Mouse (Mus musculus) liver, embryonic 16.5 days (tissue): ENCODE data around the gene Fhl2. TPM values are rescaled to one million over a fixed set of nuclear protein-coding genes. Genes with fewer than 3 reads are reported as not detected.

Source experiments
- ATAC-seq: fragments of 200-750 bp; cut with Nextera tagmentation; 2 replicates; pipeline ENCODE4 v1.8.0; 2017; ENCODE audit warnings: low read depth, mild to moderate bottlenecking, moderate number of reproducible peaks, moderate library complexity
- H3K27ac ChIP-seq: fragments of 300-500 bp; sonication (generic); 2 replicates; pipeline ENCODE4 v1.5.1; 2014; ENCODE audit warnings: mild to moderate bottlenecking, low read length
- H3K27me3 ChIP-seq: fragments of 300-500 bp; sonication (generic); 2 replicates; pipeline ENCODE4 v1.6.1; 2014; ENCODE audit warnings: low read depth, low read length, mixed read lengths; ENCODE audit not compliant: control insufficient read depth, insufficient read depth
- H3K36me3 ChIP-seq: fragments of 300-500 bp; sonication (generic); 2 replicates; pipeline ENCODE4 v1.6.1; 2014; ENCODE audit warnings: mild to moderate bottlenecking; ENCODE audit not compliant: control insufficient read depth, insufficient read depth
- H3K4me1 ChIP-seq: fragments of 300-500 bp; sonication (generic); 2 replicates; pipeline ENCODE4 v1.6.1; 2014; ENCODE audit warnings: low read depth, low read length, mixed read lengths; ENCODE audit not compliant: control insufficient read depth
- H3K4me2 ChIP-seq: fragments of 300-500 bp; sonication (generic); 2 replicates; pipeline ENCODE4 v1.6.1; 2014; ENCODE audit warnings: low read depth, low read length, mixed read lengths
- H3K4me3 ChIP-seq: fragments of 300-500 bp; sonication (generic); 2 replicates; pipeline ENCODE4 v1.5.1; 2014; ENCODE audit warnings: low read depth, mild to moderate bottlenecking, low read length
- H3K9ac ChIP-seq: fragments of 300-500 bp; sonication (generic); 2 replicates; pipeline ENCODE4 v1.6.1; 2014; ENCODE audit warnings: low read depth, low read length
- H3K9me3 ChIP-seq: fragments of 300-500 bp; sonication (generic); replicated peaks from 2 replicates; pipeline ENCODE4 v1.6.1; 2016; ENCODE audit warnings: low read length; ENCODE audit not compliant: control insufficient read depth
- whole genome bisulfite sequencing: fragments of 180-500 bp; shearing (Covaris S2); extraction: QIAGEN DNeasy Blood & Tissue Kit; methylation state at CpG from one replicate; pipeline ENCODE4 v1.1.7; 2014; ENCODE audit not compliant: insufficient replicate concordance; 5-methylcytosine and 5-hydroxymethylcytosine counted together
- polyA plus RNA-seq: library from polyadenylated mRNA; unstranded; fragments of >200 nt; fragmentation: Nextera tagmentation; extraction: Ambion mirVana; gene quantifications from 2 replicates; pipeline ENCODE4 v1.2.1, GENCODE M21; 2015

Fhl2 gene
- polyA plus RNA-seq, 1 experiment from 2014 or later = 3.9 TPM

- no peak for ATAC-seq
- 59% methylated on average over 5 of the region's 5 CpGs for whole genome bisulfite sequencing
- H3K9ac ChIP-seq = no peak overlapping the region
Measured at GRCm38 (mm10) chr1:43164582-43164981, 32.2 kb downstream of the Fhl2 start.

DNA sequence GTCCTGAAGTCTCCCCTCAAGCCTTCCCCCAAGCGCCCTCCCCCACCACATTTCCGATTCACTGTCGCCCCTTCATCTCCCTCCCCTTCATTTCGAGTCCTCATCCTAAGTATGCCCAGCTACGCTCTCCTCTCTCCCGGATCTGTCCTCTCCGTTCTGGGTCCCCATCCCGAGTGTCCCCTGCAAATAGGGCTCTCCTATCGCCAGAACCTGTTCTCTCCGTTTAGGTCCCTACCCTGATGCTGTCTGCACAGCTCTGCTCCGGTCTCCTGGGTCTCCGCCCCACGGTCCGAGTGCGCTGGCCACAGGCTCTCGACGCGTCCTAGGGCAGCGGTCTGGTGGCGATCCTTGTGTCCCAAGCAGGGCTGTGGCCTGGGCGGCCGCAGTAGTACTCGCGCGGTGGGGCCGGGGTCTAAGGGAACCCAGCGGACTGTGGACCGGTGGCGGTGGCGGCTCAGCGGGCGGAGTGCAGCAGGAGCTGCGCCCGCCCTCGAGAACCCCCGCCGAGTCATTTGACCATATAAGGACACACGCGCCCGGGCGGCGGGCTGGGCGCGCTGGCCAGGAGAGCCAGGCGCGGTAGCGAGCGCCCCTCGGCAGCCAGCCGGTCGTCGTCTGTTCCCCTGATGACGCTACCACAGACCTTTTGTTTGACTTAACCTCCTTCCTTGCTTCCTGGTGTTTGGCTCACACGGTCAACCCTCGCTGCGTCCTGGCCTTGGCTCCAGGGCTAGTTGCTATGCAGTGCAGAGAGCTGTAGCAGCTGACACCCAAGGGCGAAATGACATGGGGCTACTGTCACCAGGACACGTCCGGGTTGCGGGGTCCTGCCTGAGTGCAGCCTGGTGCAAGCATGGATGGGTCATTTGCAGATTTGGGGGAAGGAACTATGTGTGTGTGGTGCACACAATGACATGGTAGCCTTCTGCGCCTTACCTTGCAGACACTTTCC is 33.0 kb downstream of the Fhl2 start:
- Histone ChIP-seq H3K4me2 (peak overlapping the region; percentile 66), H3K4me1 (no peaks in the 10 kb centered on the region), H3K9ac (no peak overlapping the region), H3K9me3 (no peaks in the 10 kb centered on the region), H3K36me3 (no peaks in the 10 kb centered on the region), H3K4me3 (peak overlapping the region; percentile 49), H3K27me3 (peaks cover 17% of the 10 kb centered on the region), H3K27ac (no peak overlapping the region)
- 5% methylated on average over 61 of the region's 61 CpGs for WGBS
- peak; percentile 50; the same call in 1 of the 2 replicates for ATAC-seq

More at GRCm38 (mm10) chr1:43164582-43164981, 32.2 kb downstream of the Fhl2 start:
- H3K36me3 ChIP-seq = no peaks in the 10 kb centered on the region
- no peak overlapping the region for H3K27ac ChIP-seq
- no peaks in the 10 kb centered on the region for H3K9me3 ChIP-seq
- H3K27me3 ChIP-seq = peaks cover 17% of the 10 kb centered on the region
- no peak overlapping the region for H3K4me3 ChIP-seq
- H3K4me2 ChIP-seq = no peak overlapping the region
- H3K4me1 ChIP-seq = no peaks in the 10 kb centered on the region

DNA sequence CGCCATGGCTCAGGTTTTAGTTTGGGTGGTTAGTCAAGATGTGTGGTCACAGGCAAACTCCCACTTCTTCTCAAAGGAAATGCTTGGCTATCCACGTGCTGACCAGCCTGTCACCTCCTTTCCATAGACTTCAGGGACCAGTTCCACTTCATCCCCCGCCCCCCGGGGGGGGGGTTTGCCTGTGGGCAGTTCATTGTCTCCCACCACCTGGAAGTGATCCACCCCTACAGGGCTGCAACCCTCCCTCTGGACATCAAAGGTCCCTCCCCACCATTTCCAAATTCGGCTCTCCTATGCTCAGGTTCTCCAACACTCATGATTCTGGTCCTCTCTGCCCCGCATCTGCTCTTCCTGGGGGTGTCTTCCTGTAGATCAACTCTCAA is 33.7 kb downstream of the Fhl2 start:
- H3K27ac ChIP-seq = no peak overlapping the region
- H3K4me1 ChIP-seq = no peaks in the 10 kb centered on the region
- WGBS = 3% methylated on average over 6 of the region's 6 CpGs
- peak overlapping the region; percentile 49 for H3K4me3 ChIP-seq
- peaks cover 17% of the 10 kb centered on the region for H3K27me3 ChIP-seq
- no peak overlapping the region for H3K9ac ChIP-seq
- H3K4me2 ChIP-seq = peak overlapping the region; percentile 66; the same call in 1 of the 2 replicates
- no peaks in the 10 kb centered on the region for H3K9me3 ChIP-seq
- ATAC-seq = no peak
- H3K36me3 ChIP-seq = no peaks in the 10 kb centered on the region

DNA sequence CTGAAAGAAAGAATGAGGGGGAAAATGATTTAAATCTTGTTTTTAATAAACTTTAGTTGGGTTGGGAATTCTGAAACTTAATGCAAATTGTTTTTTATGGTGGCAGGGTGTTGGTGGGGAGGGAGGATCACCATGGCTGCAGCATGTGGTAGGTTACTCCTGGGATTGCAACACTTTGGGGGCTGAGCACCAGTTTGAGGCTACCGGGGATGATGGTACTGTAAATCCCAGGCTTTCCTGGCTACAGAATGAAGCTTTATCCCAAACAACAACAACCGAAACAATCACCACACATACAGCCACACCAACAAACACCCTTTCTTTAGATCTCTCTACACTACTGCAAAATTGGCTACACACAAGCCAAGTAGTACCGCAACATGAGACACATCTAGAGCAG is 34.4 kb downstream of the Fhl2 start:
- no peaks in the 10 kb centered on the region for H3K4me1 ChIP-seq

DNA sequence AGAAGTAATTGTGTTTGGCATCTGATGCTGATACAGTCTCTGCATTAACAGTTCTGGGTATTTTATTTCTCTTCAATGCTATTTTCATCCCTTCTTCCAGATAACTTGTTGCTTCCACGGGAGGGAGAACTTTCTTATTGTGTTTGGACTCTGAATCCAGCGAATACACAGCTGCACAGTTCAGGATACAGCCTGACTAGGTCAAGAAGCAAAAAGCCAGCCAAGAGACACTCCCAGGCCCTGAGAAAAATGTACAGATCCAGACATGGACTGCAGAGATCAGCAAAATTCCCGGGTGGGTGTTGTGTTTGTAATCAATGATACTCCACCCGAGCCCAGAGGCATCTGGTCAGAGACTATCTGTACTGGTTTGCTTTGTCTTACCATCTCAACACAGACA is 37.4 kb downstream of the Fhl2 start:
- Histone ChIP-seq H3K9ac (no peak overlapping the region), H3K4me2 (no peak overlapping the region), H3K27me3 (peaks cover 14% of the 10 kb centered on the region), H3K9me3 (no peaks in the 10 kb centered on the region), H3K27ac (no peak overlapping the region), H3K36me3 (no peaks in the 10 kb centered on the region), H3K4me1 (no peaks in the 10 kb centered on the region), H3K4me3 (no peak overlapping the region)
- no peak for ATAC-seq
- 36% methylated on average over 4 of the region's 4 CpGs for WGBS

More for the DNA sequence above, 34.4 kb downstream of the Fhl2 start:
- no peak overlapping the region for H3K27ac ChIP-seq
- no peaks in the 10 kb centered on the region for H3K9me3 ChIP-seq
- no peak for ATAC-seq
- no peak overlapping the region for H3K4me2 ChIP-seq
- no peaks in the 10 kb centered on the region for H3K36me3 ChIP-seq
- peaks cover 17% of the 10 kb centered on the region for H3K27me3 ChIP-seq
- WGBS = 63% methylated on average over 3 of the region's 3 CpGs
- no peak overlapping the region for H3K4me3 ChIP-seq
- H3K9ac ChIP-seq = no peak overlapping the region

DNA sequence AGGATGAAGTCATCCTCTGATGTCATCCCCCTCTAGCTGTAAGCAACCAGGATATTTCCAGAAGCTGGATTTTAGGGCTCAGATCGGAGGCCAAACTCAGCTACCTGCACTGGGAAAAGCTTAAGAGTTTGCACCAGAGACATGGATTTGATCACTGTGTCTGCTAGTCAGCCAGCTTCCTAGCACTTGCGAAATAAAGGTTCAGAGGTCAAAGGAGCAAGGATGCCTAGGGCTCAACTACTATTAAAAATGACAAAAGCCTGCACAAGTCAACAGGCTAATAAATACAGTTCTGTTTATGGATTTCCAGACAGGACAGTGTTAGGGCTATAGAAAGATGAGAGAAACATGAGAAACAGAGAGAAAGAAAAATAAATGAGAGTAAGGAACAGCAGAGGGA is 38.9 kb downstream of the Fhl2 start:
- Histone ChIP-seq H3K4me2 (no peak overlapping the region), H3K27me3 (no peaks in the 10 kb centered on the region; the same call in 1 of the 2 replicates), H3K27ac (no peak overlapping the region), H3K9me3 (no peaks in the 10 kb centered on the region), H3K4me3 (no peak overlapping the region), H3K36me3 (no peaks in the 10 kb centered on the region), H3K4me1 (no peaks in the 10 kb centered on the region), H3K9ac (no peak overlapping the region)
- ATAC-seq = no peak
- WGBS = 67% methylated on average over 2 of the region's 2 CpGs

DNA sequence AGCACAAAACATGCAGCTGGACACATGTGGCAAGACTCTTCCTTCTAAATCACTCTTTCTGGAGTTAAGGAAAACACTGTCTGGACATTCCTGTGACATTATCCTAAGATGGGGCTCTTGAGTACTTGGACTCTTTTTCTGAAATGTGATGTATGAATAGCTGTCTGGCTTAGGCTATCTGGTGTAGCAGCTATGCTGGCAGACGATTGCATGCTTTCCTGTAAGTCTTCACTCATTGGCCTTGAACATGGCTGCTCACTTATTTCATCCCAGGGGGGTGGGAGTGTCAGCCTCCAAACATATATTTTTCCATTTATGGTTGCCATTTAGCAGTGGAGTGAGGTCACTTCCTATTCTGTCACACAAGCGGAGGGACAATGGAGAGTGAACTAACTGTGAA is 42.3 kb downstream of the Fhl2 start:
- Histone ChIP-seq H3K4me1 (no peaks in the 10 kb centered on the region), H3K36me3 (no peaks in the 10 kb centered on the region), H3K27ac (no peak overlapping the region), H3K9me3 (no peaks in the 10 kb centered on the region), H3K9ac (no peak overlapping the region), H3K4me2 (no peak overlapping the region), H3K4me3 (no peak overlapping the region), H3K27me3 (no peaks in the 10 kb centered on the region)
- 37% methylated on average over 2 of the region's 2 CpGs for WGBS
- no peak for ATAC-seq

GRCm38 (mm10) chr1:43153538-43153937 is 43.2 kb downstream of the Fhl2 start:
- Histone ChIP-seq H3K4me2 (no peak overlapping the region), H3K4me3 (no peak overlapping the region), H3K9me3 (no peaks in the 10 kb centered on the region), H3K27me3 (no peaks in the 10 kb centered on the region), H3K4me1 (no peaks in the 10 kb centered on the region), H3K36me3 (no peaks in the 10 kb centered on the region), H3K27ac (no peak overlapping the region), H3K9ac (no peak overlapping the region)
- ATAC-seq = no peak
- 46% methylated on average over 5 of the region's 5 CpGs for WGBS

GRCm38 (mm10) chr1:43152626-43153025 is 44.2 kb downstream of the Fhl2 start:
- Histone ChIP-seq H3K4me1 (no peaks in the 10 kb centered on the region), H3K4me3 (no peak overlapping the region), H3K9ac (no peak overlapping the region), H3K4me2 (no peak overlapping the region), H3K36me3 (no peaks in the 10 kb centered on the region), H3K9me3 (no peaks in the 10 kb centered on the region), H3K27ac (no peak overlapping the region), H3K27me3 (no peaks in the 10 kb centered on the region)
- ATAC-seq = no peak
- WGBS = 44% methylated on average over 4 of the region's 4 CpGs
